Mouse (Mus musculus) kidney, adult 2 months (tissue): ENCODE results near the gene Olfr1098. TPM values are rescaled to one million over a fixed set of nuclear protein-coding genes. Genes with fewer than 3 reads are reported as not detected.

Experiments
- DNase-seq: peaks from one replicate; pipeline ENCODE4 v3.0.0; 2021
- H3K27ac ChIP-seq: fragments of 200-500 bp; 2 replicates; pipeline ENCODE4 v1.5.1; 2012; ENCODE audit warnings: low read depth, low read length, control low read depth, inconsistent platforms; ENCODE audit not compliant: insufficient read depth
- H3K27me3 ChIP-seq: fragments of 200-500 bp; replicated peaks from 2 replicates; pipeline ENCODE4 v1.6.1; 2012; ENCODE audit warnings: mild to moderate bottlenecking, moderate library complexity, low read length, inconsistent platforms; ENCODE audit not compliant: control insufficient read depth, insufficient read depth
- H3K36me3 ChIP-seq: fragments of 200-500 bp; 2 replicates; pipeline ENCODE4 v1.6.1; 2012; ENCODE audit warnings: mild to moderate bottlenecking, moderate library complexity, low read length, inconsistent platforms; ENCODE audit not compliant: control insufficient read depth, insufficient read depth
- H3K4me1 ChIP-seq: fragments of 200-500 bp; 2 replicates; pipeline ENCODE4 v1.6.1; 2011; ENCODE audit warnings: low read length; ENCODE audit not compliant: control insufficient read depth, insufficient read depth
- H3K4me3 ChIP-seq: fragments of 200-500 bp; 2 replicates; pipeline ENCODE4 v1.5.1; 2011; ENCODE audit warnings: mild to moderate bottlenecking, low read depth, low read length, control low read depth; ENCODE audit not compliant: insufficient read depth
- CTCF ChIP-seq: fragments of 200-500 bp; conservative IDR thresholded peaks from 2 replicates; pipeline ENCODE4 v1.5.1; 2011; ENCODE audit warnings: low read depth, mild to moderate bottlenecking, control low read depth, low read length, moderate library complexity, mixed read lengths; ENCODE audit not compliant: insufficient read depth, insufficient read length
- POLR2A ChIP-seq: fragments of 200-500 bp; IDR thresholded peaks from one replicate; pipeline ENCODE4 v1.6.1; 2011; ENCODE audit warnings: low read depth, low read length, control low read depth
- WGBS: fragments of 180-500 bp; shearing (Covaris S2); methylation state at CpG from one replicate; pipeline ENCODE4 v1.1.7; 2018; 5-methylcytosine and 5-hydroxymethylcytosine counted together
- polyA plus RNA-seq: library from polyadenylated mRNA; depleted of rRNA; stranded (reverse); fragments of >200 nt; gene quantifications from 2 replicates; pipeline ENCODE4 v1.2.3, GENCODE M21; 2012; rRNA removed

The Olfr1098 gene
- polyA plus RNA-seq, result not detected in 2 replicates

DNA sequence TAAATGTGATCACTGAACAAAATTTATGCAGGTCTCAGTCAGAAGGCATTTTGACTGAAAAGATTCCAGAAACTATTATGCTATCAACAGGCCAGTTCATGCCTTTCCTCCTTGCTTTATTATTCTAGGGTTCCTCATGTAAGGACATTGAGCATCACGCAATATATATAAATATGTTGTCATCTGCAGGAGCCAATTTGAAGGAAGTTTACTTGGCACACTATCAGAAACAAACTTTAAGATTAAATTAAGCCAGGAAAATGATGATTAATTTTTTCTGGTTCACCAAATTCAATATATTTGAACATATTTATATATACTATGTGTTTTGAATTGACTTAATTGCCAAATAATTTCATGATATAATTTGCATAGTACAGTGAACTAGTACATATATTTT, at the start of gene Olfr1098:
Olfr1098 (minus strand) TSS at position 101 of the 400 bp plus-strand sequence.
- TF ChIP-seq POLR2A (no peak), CTCF (no peak)
- Histone ChIP-seq H3K27me3 (no peaks in the 10 kb centered on the region), H3K27ac (no peak within 1 kb of the TSS), H3K36me3 (no peaks in the 10 kb centered on the region), H3K4me3 (no peak within 1 kb of the TSS), H3K4me1 (no peaks in the 10 kb centered on the region)
- no peak for DNase-seq
- 84% methylated on average over 1 of the region's 1 CpGs for WGBS

DNA sequence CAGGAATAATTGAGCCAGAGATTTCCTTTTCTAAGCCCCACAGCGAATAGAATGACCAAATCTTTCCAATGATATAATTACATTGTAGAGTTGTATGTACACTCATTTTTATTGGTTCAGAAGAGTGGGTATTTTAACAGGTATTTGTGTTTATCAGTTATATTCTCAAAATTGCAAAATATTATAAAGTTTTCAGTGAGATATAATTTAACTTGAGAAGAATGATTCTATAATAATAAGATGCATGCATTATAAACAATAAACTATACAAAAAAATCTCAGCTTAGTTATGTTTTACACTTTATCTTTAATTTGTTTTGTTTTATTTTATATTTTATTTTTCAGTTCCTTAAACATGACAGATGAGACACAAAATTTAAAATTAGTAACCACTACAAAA, 36.2 kb upstream of the Olfr1098 start, which contains the start of gene Olfr1099:
Olfr1099 (minus strand) TSS at position 101 of the 400 bp plus-strand sequence.
- Histone ChIP-seq H3K4me1 (no peaks in the 10 kb centered on the region), H3K27ac (no peak within 1 kb of the TSS), H3K36me3 (no peaks in the 10 kb centered on the region), H3K4me3 (no peak within 1 kb of the TSS), H3K27me3 (no peaks in the 10 kb centered on the region)
- WGBS, result 78% methylated on average over 1 of the region's 1 CpGs
- TF ChIP-seq POLR2A (no peak), CTCF (no peak)
- no peak for DNase-seq

DNA sequence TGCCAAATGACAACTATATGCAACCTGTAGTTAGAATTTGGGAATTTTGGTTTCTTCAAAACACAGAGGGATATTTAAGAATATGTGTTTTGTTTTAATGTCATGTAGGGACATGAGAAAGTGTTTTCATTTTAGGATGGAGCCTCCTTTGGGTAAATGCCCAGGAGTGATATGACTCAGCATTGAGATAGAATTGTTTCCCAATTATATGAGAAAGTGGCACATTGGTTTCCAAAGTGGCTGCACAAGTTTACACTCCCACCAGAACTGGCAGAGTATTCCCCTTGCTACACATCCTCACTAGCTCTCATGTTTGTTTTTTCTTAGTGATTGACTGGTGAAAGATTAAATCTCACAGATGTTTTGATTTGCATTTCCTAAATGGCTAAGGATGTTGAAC, 2.2 kb upstream of the Olfr1098 start:
- Histone ChIP-seq H3K36me3 (no peaks in the 10 kb centered on the region), H3K27me3 (no peaks in the 10 kb centered on the region), H3K27ac (no peak overlapping the region), H3K4me3 (no peak overlapping the region), H3K4me1 (no peaks in the 10 kb centered on the region)
- TF ChIP-seq CTCF, result no peak
- no peak for TF ChIP-seq POLR2A
- no peak for DNase-seq

DNA sequence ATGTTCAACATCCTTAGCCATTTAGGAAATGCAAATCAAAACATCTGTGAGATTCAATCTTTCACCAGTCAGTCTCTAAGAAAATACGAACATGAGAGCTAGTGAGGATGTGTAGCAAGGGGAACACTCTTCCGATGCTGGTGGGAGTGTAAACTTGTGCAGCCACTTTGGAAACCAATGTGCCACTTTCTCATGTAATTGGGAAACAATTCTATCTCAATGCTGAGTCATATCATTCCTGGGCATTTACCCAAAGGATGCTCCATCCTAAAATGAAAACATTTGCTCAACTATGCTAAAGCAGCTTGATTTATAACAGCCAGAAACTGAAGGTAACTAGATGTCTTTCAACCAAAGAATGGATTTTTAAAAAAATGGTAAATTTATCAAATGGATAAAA, 18.7 kb downstream of the Olfr1098 start:
- Histone ChIP-seq H3K27ac (no peak overlapping the region), H3K4me1 (no peaks in the 10 kb centered on the region), H3K36me3 (no peaks in the 10 kb centered on the region), H3K27me3 (no peaks in the 10 kb centered on the region), H3K4me3 (no peak overlapping the region)
- 87% methylated on average over 2 of the region's 2 CpGs for WGBS
- no peak for DNase-seq
- TF ChIP-seq POLR2A (no peak), CTCF (no peak)

DNA sequence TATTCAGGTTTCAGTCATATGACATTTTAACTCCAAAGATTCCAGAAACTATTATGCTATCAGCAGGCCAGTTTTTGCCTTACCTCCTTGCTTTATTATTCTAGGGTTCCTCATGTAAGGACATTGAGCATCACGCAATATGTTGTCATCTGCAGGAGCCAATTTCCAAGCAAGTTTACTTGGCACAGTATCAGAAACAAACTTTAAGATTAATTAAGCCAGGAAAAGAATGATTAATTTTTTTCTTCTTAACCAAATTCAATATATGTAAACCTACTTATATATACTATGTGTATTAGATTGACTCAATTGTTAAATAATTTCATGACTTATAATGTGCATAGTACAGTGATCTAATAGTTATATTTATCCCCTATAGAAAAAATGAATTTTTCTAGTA, 32.2 kb downstream of the Olfr1098 start, which contains the start of gene Olfr1097:
Olfr1097 (minus strand) TSS at position 101 of the 400 bp plus-strand sequence.
- TF ChIP-seq POLR2A (no peak), CTCF (no peak)
- no peak for DNase-seq
- no peak within 1 kb of the TSS for H3K27ac ChIP-seq
- 83% methylated on average over 1 of the region's 1 CpGs for WGBS
- no peaks in the 10 kb centered on the region for H3K4me1 ChIP-seq
- H3K36me3 ChIP-seq, result no peaks in the 10 kb centered on the region
- H3K27me3 ChIP-seq, result no peaks in the 10 kb centered on the region
- H3K4me3 ChIP-seq, result no peak within 1 kb of the TSS

DNA sequence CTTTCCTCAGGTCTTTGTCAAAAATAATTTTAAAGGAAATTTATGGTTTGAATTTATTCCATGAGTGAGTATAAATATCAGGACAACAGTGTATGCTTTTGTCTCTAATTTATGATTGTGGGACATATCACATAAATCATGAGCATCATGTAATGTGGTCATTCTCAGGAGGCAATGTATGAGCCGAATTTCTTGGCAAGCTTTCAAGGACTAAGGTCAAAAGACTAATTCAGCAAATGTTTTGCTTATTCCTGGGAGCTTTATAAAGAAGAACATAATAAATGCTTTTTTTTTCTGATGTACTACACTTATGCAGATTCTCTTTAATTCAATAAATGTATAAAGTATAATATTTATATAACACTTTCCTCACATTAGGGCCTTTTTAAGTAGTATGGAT, 49.6 kb downstream of the Olfr1098 start, which contains the start of gene Gm13723:
Gm13723 (minus strand) TSS at position 101 of the 400 bp plus-strand sequence.
- no peak for DNase-seq
- no peaks in the 10 kb centered on the region for H3K27me3 ChIP-seq
- H3K4me3 ChIP-seq, result no peak within 1 kb of the TSS
- WGBS, result 28% methylated on average over 1 of the region's 1 CpGs
- H3K27ac ChIP-seq, result no peak within 1 kb of the TSS
- H3K4me1 ChIP-seq, result no peaks in the 10 kb centered on the region
- TF ChIP-seq CTCF (no peak), POLR2A (no peak)
- H3K36me3 ChIP-seq, result no peaks in the 10 kb centered on the region

Other genes with a start within 250 kb of the Olfr1098 start
- not detected in 2 replicates for gene Olfr1086, start 244.5 kb downstream of the Olfr1098 start, polyA plus RNA-seq
- gene Olfr1087, start 226.2 kb downstream of the Olfr1098 start, polyA plus RNA-seq, result not detected in 2 replicates
- gene Olfr1089, start 190.8 kb downstream of the Olfr1098 start, polyA plus RNA-seq, result not detected in 2 replicates
- not detected in 2 replicates for gene Olfr1090, start 165.6 kb downstream of the Olfr1098 start, polyA plus RNA-seq
- gene Olfr1093, start 142.1 kb downstream of the Olfr1098 start, polyA plus RNA-seq, result not detected in 2 replicates
- not detected in 2 replicates for gene Olfr141, start 114.5 kb downstream of the Olfr1098 start, polyA plus RNA-seq
- gene Olfr1094, start 99.9 kb downstream of the Olfr1098 start, polyA plus RNA-seq, result not detected in 2 replicates
- not detected in 2 replicates for gene Olfr1095, start 72.8 kb downstream of the Olfr1098 start, polyA plus RNA-seq
- gene Gm13723, start 49.7 kb downstream of the Olfr1098 start, polyA plus RNA-seq, result not detected in 2 replicates
- gene Olfr1097, start 32.3 kb downstream of the Olfr1098 start, polyA plus RNA-seq, result not detected in 2 replicates
- not detected in 2 replicates for gene Olfr1099, start 36.1 kb upstream of the Olfr1098 start, polyA plus RNA-seq
- gene Olfr1100, start 55.4 kb upstream of the Olfr1098 start, polyA plus RNA-seq, result not detected in 2 replicates
- gene Olfr1101, start 66.7 kb upstream of the Olfr1098 start, polyA plus RNA-seq, result not detected in 2 replicates
- gene Olfr1102, start 73.9 kb upstream of the Olfr1098 start, polyA plus RNA-seq, result not detected in 2 replicates
- gene Olfr1104, start 102.5 kb upstream of the Olfr1098 start, polyA plus RNA-seq, result not detected in 2 replicates
- gene Olfr1105, start 112.0 kb upstream of the Olfr1098 start, polyA plus RNA-seq, result not detected in 2 replicates
- gene Olfr1106, start 127.7 kb upstream of the Olfr1098 start, polyA plus RNA-seq, result not detected in 2 replicates
- gene Olfr1107, start 151.3 kb upstream of the Olfr1098 start, polyA plus RNA-seq, result not detected in 2 replicates
- gene Olfr1109, start 171.5 kb upstream of the Olfr1098 start, polyA plus RNA-seq, result not detected in 2 replicates
- not detected in 2 replicates for gene Olfr259, start 190.0 kb upstream of the Olfr1098 start, polyA plus RNA-seq
- gene Olfr1110, start 215.8 kb upstream of the Olfr1098 start, polyA plus RNA-seq, result not detected in 2 replicates
- not detected in 2 replicates for gene Olfr1111, start 228.1 kb upstream of the Olfr1098 start, polyA plus RNA-seq